Mouse (Mus musculus): ENCODE data around the gene Unc13a. TPM values are rescaled to one million over a fixed set of nuclear protein-coding genes. Genes with fewer than 3 reads are reported as not detected.

The Unc13a gene
- polyA plus RNA-seq, 1 experiment from 2014 or later, result 0.87 TPM

GRCm38 (mm10) chr8:71610822-71611651 lies 60.5 kb downstream of the Unc13a start, which contains the start of gene Colgalt1:
Gene Colgalt1, plus strand, starts transcription at chr8:71610998.
- ATAC-seq (ENCODE audit: insufficient number of reproducible peaks, insufficient read depth, low FRiP score, low TSS enrichment, low read depth), result peak; percentile 98
- Histone ChIP-seq H3K27me3 (no peaks in the 10 kb centered on the region), H3K9ac (peak within 1 kb of the TSS; percentile 90), H3K9me3 (no peaks in the 10 kb centered on the region), H3K4me3 (peak within 1 kb of the TSS; percentile 94), H3K36me3 (peaks cover 33% of the 10 kb centered on the region), H3K27ac (peak within 1 kb of the TSS; percentile 91), H3K4me2 (peak within 1 kb of the TSS; percentile 66), H3K4me1 (peaks cover 19% of the 10 kb centered on the region)
- under 1% methylated on average over 82 of the region's 82 CpGs for whole genome bisulfite sequencing

- no peak overlapping the region for H3K4me3 ChIP-seq
- no peak overlapping the region for H3K27ac ChIP-seq
- H3K4me2 ChIP-seq, result no peak overlapping the region
- 62% methylated on average over 7 of the region's 7 CpGs for whole genome bisulfite sequencing
- H3K27me3 ChIP-seq, result peaks cover 44% of the 10 kb centered on the region
- peaks cover 21% of the 10 kb centered on the region for H3K4me1 ChIP-seq
- no peak for ATAC-seq (ENCODE audit: insufficient number of reproducible peaks, insufficient read depth, low FRiP score, low TSS enrichment, low read depth)
- no peaks in the 10 kb centered on the region for H3K9me3 ChIP-seq
- 0 out of 2 replicates have a peak overlapping the region, but pooled peaks have one; percentile 3 for H3K9ac ChIP-seq
- H3K36me3 ChIP-seq, result peaks cover 9% of the 10 kb centered on the region; the same call in 1 of the 2 replicates
These were observed 67.5 kb downstream of the Unc13a start for GRCm38 (mm10) chr8:71604021-71604420.

- H3K36me3 ChIP-seq, result peaks cover 9% of the 10 kb centered on the region; the same call in 1 of the 2 replicates
- peak overlapping the region; percentile 46 for H3K4me3 ChIP-seq
- peaks cover 21% of the 10 kb centered on the region for H3K4me1 ChIP-seq
- H3K9ac ChIP-seq, result peak overlapping the region; percentile 66
- ATAC-seq (ENCODE audit: insufficient number of reproducible peaks, insufficient read depth, low FRiP score, low TSS enrichment, low read depth), result peak; percentile 72
- peaks cover 44% of the 10 kb centered on the region for H3K27me3 ChIP-seq
- no peaks in the 10 kb centered on the region for H3K9me3 ChIP-seq
- H3K27ac ChIP-seq, result no peak overlapping the region
- peak overlapping the region; percentile 83 for H3K4me2 ChIP-seq
- 2% methylated on average over 32 of the region's 32 CpGs for WGBS
These were observed 68.8 kb downstream of the Unc13a start for GRCm38 (mm10) chr8:71602666-71603334.

- Histone ChIP-seq H3K4me3 (peak overlapping the region; percentile 46), H3K27ac (no peak overlapping the region), H3K4me1 (peaks cover 21% of the 10 kb centered on the region), H3K4me2 (peak overlapping the region; percentile 83), H3K36me3 (peaks cover 9% of the 10 kb centered on the region; the same call in 1 of the 2 replicates), H3K27me3 (peaks cover 44% of the 10 kb centered on the region), H3K9me3 (no peaks in the 10 kb centered on the region), H3K9ac (peak overlapping the region; percentile 66)
- WGBS, result 2% methylated on average over 65 of the region's 65 CpGs
- ATAC-seq (ENCODE audit: insufficient number of reproducible peaks, insufficient read depth, low FRiP score, low TSS enrichment, low read depth), result peak; percentile 27
These were observed 69.5 kb downstream of the Unc13a start for GRCm38 (mm10) chr8:71601939-71602665.

GRCm38 (mm10) chr8:71598841-71599240 lies 72.7 kb downstream of the Unc13a start:
- Histone ChIP-seq H3K4me2 (no peak overlapping the region), H3K9me3 (no peaks in the 10 kb centered on the region), H3K9ac (no peak overlapping the region), H3K4me3 (no peak overlapping the region), H3K27me3 (peaks cover 39% of the 10 kb centered on the region), H3K27ac (no peak overlapping the region), H3K36me3 (peaks cover 16% of the 10 kb centered on the region), H3K4me1 (peaks cover 33% of the 10 kb centered on the region)
- WGBS, result 93% methylated on average over 5 of the region's 5 CpGs
- no peak for ATAC-seq (ENCODE audit: insufficient number of reproducible peaks, insufficient read depth, low FRiP score, low TSS enrichment, low read depth)

- H3K27ac ChIP-seq, result no peak overlapping the region
- ATAC-seq (ENCODE audit: insufficient number of reproducible peaks, insufficient read depth, low FRiP score, low TSS enrichment, low read depth), result no peak
- peaks cover 16% of the 10 kb centered on the region for H3K36me3 ChIP-seq
- H3K4me1 ChIP-seq, result peaks cover 32% of the 10 kb centered on the region
- H3K9ac ChIP-seq, result no peak overlapping the region
- no peaks in the 10 kb centered on the region for H3K9me3 ChIP-seq
- no peak overlapping the region for H3K4me2 ChIP-seq
- H3K4me3 ChIP-seq, result no peak overlapping the region
- peaks cover 34% of the 10 kb centered on the region for H3K27me3 ChIP-seq
These were observed 73.2 kb downstream of the Unc13a start for GRCm38 (mm10) chr8:71598375-71598774.

GRCm38 (mm10) chr8:71597451-71597850 lies 74.1 kb downstream of the Unc13a start, which contains the start of gene Fam129c:
Gene Fam129c, plus strand, starts transcription at chr8:71597648.
- 86% methylated on average over 3 of the region's 3 CpGs for WGBS
- Histone ChIP-seq H3K4me1 (peaks cover 32% of the 10 kb centered on the region), H3K9ac (no peak within 1 kb of the TSS), H3K27me3 (peaks cover 25% of the 10 kb centered on the region), H3K4me2 (no peak within 1 kb of the TSS), H3K9me3 (no peaks in the 10 kb centered on the region), H3K27ac (no peak within 1 kb of the TSS), H3K4me3 (no peak within 1 kb of the TSS), H3K36me3 (peaks cover 16% of the 10 kb centered on the region)
- ATAC-seq (ENCODE audit: insufficient number of reproducible peaks, insufficient read depth, low FRiP score, low TSS enrichment, low read depth), result no peak

- peaks cover 16% of the 10 kb centered on the region for H3K36me3 ChIP-seq
These were observed 74.8 kb downstream of the Unc13a start for GRCm38 (mm10) chr8:71596798-71597197.

GRCm38 (mm10) chr8:71596384-71596783 lies 75.2 kb downstream of the Unc13a start:
- WGBS, result 53% methylated on average over 6 of the region's 6 CpGs
- H3K9me3 ChIP-seq, result no peaks in the 10 kb centered on the region
- peak overlapping the region; percentile 31 for H3K4me2 ChIP-seq

More at GRCm38 (mm10) chr8:71596798-71597197, 74.8 kb downstream of the Unc13a start:
- no peaks in the 10 kb centered on the region for H3K9me3 ChIP-seq
- H3K27ac ChIP-seq, result no peak overlapping the region
- no peak overlapping the region for H3K4me3 ChIP-seq
- H3K4me1 ChIP-seq, result peaks cover 25% of the 10 kb centered on the region
- ATAC-seq (ENCODE audit: insufficient number of reproducible peaks, insufficient read depth, low FRiP score, low TSS enrichment, low read depth), result no peak
- 75% methylated on average over 4 of the region's 4 CpGs for WGBS
- H3K4me2 ChIP-seq, result no peak overlapping the region
- no peak overlapping the region for H3K9ac ChIP-seq
- H3K27me3 ChIP-seq, result peaks cover 18% of the 10 kb centered on the region

GRCm38 (mm10) chr8:71595862-71596261 lies 75.7 kb downstream of the Unc13a start:
- 9% methylated on average over 27 of the region's 27 CpGs for WGBS

More at GRCm38 (mm10) chr8:71596384-71596783, 75.2 kb downstream of the Unc13a start:
- Histone ChIP-seq H3K27ac (no peak overlapping the region), H3K27me3 (peaks cover 14% of the 10 kb centered on the region), H3K4me1 (peaks cover 23% of the 10 kb centered on the region), H3K9ac (0 out of 2 replicates have a peak overlapping the region, but pooled peaks have one; percentile 27), H3K36me3 (peaks cover 16% of the 10 kb centered on the region), H3K4me3 (no peak overlapping the region)
- ATAC-seq (ENCODE audit: insufficient number of reproducible peaks, insufficient read depth, low FRiP score, low TSS enrichment, low read depth), result no peak

GRCm38 (mm10) chr8:71594324-71594722 lies 77.2 kb downstream of the Unc13a start:
- no peaks in the 10 kb centered on the region for H3K9me3 ChIP-seq
- peaks cover 7% of the 10 kb centered on the region; the same call in 1 of the 2 replicates for H3K36me3 ChIP-seq
- no peak overlapping the region for H3K4me2 ChIP-seq
- ATAC-seq (ENCODE audit: insufficient number of reproducible peaks, insufficient read depth, low FRiP score, low TSS enrichment, low read depth), result no peak
- WGBS, result 90% methylated on average over 4 of the region's 4 CpGs
- no peaks in the 10 kb centered on the region for H3K27me3 ChIP-seq
- H3K9ac ChIP-seq, result 0 out of 2 replicates have a peak overlapping the region, but pooled peaks have one; percentile 12
- no peak overlapping the region for H3K4me3 ChIP-seq
- H3K27ac ChIP-seq, result no peak overlapping the region
- peaks cover 30% of the 10 kb centered on the region for H3K4me1 ChIP-seq

More at GRCm38 (mm10) chr8:71595862-71596261, 75.7 kb downstream of the Unc13a start:
- H3K27ac ChIP-seq, result no peak overlapping the region
- peaks cover 16% of the 10 kb centered on the region for H3K36me3 ChIP-seq
- H3K9ac ChIP-seq, result 0 out of 2 replicates have a peak overlapping the region, but pooled peaks have one; percentile 27
- H3K4me2 ChIP-seq, result peak overlapping the region; percentile 31
- peaks cover 29% of the 10 kb centered on the region for H3K4me1 ChIP-seq
- H3K9me3 ChIP-seq, result no peaks in the 10 kb centered on the region
- ATAC-seq (ENCODE audit: insufficient number of reproducible peaks, insufficient read depth, low FRiP score, low TSS enrichment, low read depth), result no peak
- no peak overlapping the region for H3K4me3 ChIP-seq
- H3K27me3 ChIP-seq, result peaks cover 11% of the 10 kb centered on the region
